8 mouse cellular contexts compared by ENCODE assay signal in the genomic region with DNA sequence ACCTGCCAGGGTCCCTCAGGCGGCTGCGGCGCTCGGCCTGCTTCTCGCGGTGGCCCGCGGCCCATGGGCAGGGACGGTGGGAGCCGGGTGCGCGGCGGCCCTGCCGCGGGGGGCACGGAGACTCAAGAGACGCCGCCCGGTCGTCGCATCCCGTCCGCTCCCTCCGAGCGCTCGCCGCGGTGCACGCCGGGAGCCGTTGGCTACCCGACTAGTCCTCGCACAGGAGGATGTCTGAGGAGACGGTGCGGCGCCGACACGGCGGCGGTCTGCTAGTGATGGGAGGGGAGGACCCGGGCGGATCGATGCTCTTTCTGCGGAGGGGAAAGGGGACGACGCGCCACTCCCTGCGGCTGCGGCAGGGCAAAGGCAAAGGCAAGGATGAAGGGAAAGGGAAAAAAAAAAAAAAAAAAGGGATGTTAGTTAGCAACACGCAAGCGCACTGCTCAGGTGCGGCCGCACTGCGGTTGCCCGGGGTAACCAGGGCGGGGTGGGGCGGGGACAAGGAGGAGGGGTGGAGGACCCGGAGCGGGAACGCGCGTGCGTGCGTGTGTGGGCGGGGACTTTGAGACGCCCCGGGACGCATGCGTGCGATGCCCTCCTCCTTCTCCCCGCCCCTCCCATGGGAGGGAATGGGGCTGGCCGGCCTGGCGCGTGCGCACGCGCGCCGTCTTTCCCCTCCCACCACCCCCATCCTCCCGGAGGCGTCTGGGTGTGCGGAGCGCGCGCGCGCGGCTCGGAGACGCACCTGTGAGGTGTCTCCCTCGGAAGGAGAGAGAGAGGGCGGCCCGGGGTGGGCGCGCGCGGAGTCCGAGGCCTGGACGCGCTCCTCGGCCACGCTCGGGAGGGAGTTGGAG. TPM values are rescaled to one million over a fixed set of nuclear protein-coding genes. Genes with fewer than 3 reads are reported as not detected.
DNase-seq lines count a peak whose midpoint lies in the region; ATAC-seq and TF ChIP-seq lines count a peak whose summit lies in the region.

A gene (minus strand): TSS at position 412 of the 854 bp plus-strand sequence.
A gene (plus strand): TSS at position 679 of the 854 bp plus-strand sequence.

- H3K36me3 ChIP-seq in E14TG2a.4 (ENCODE audit: insufficient read depth, low read length) = peaks cover 29% of the 10 kb centered on the region
- peaks cover 4% of the 10 kb centered on the region; the same call in 1 of the 2 replicates for H3K36me3 ChIP-seq in forebrain, embryonic 12.5 days (replicated peaks)
- H3K36me3 ChIP-seq in heart, postnatal 0 days (replicated peaks; ENCODE audit: control insufficient read depth, insufficient read depth, low read length) = peaks cover 10% of the 10 kb centered on the region; the same call in 1 of the 2 replicates
- H3K36me3 ChIP-seq in liver, embryonic 16.5 days (ENCODE audit: control insufficient read depth, insufficient read depth) = no peaks in the 10 kb centered on the region
- peaks cover 10% of the 10 kb centered on the region for H3K36me3 ChIP-seq in neural tube, embryonic 13.5 days
- H3K36me3 ChIP-seq in testis, adult 2 months (ENCODE audit: control insufficient read depth, insufficient read depth, low read length) = no peaks in the 10 kb centered on the region; the same call in none of the 2 replicates

- peak within 1 kb of the TSS; percentile 97 for H3K27ac ChIP-seq in forebrain, embryonic 12.5 days
- H3K27ac ChIP-seq in heart, postnatal 0 days (ENCODE audit: low read depth) = peak within 1 kb of the TSS; percentile 80
- peak within 1 kb of the TSS; percentile 41 for H3K27ac ChIP-seq in liver, embryonic 16.5 days (ENCODE audit: low read length)
- H3K27ac ChIP-seq in neural tube, embryonic 13.5 days (replicated peaks) = peak within 1 kb of the TSS; percentile 97
- peak within 1 kb of the TSS; percentile 99 for H3K27ac ChIP-seq in testis, adult 2 months (ENCODE audit: control insufficient read depth, insufficient read depth, low read depth, low read length)

- DNase-seq in c-Kit-positive CD71-positive TER-119-positive erythroid progenitor cells, embryonic 14.5 days (ENCODE audit: low spot score) = peak; percentile 97
- peak; percentile 96 for DNase-seq in heart, postnatal 0 days (ENCODE audit: low spot score)
- DNase-seq in kidney, postnatal 4 days = peak; percentile 98 to 99

- H3K27me3 ChIP-seq in E14TG2a.4 (ENCODE audit: insufficient read depth, low read length) = peaks cover 13% of the 10 kb centered on the region
- H3K27me3 ChIP-seq in forebrain, embryonic 12.5 days = 0 out of 2 replicates have a peak, but pooled peaks cover 4% of the 10 kb centered on the region
- peaks cover 44% of the 10 kb centered on the region for H3K27me3 ChIP-seq in heart, postnatal 0 days (ENCODE audit: control insufficient read depth, insufficient read depth, low read length)
- peaks cover 42% of the 10 kb centered on the region for H3K27me3 ChIP-seq in liver, embryonic 16.5 days (ENCODE audit: control insufficient read depth, insufficient read depth, low read depth, low read length)
- peaks cover 14% of the 10 kb centered on the region for H3K27me3 ChIP-seq in neural tube, embryonic 13.5 days
- H3K27me3 ChIP-seq in testis, adult 2 months (ENCODE audit: control insufficient read depth, insufficient read depth, low read length) = no peaks in the 10 kb centered on the region

- peak within 1 kb of the TSS; percentile 95 for H3K4me3 ChIP-seq in E14TG2a.4 (replicated peaks; ENCODE audit: low read length)
- peak within 1 kb of the TSS; percentile 99 for H3K4me3 ChIP-seq in forebrain, embryonic 12.5 days (replicated peaks)
- peak within 1 kb of the TSS; percentile 99 for H3K4me3 ChIP-seq in heart, postnatal 0 days (ENCODE audit: low read depth, low read length)
- peak within 1 kb of the TSS; percentile 78 for H3K4me3 ChIP-seq in liver, embryonic 16.5 days (ENCODE audit: low read depth, low read length)
- peak within 1 kb of the TSS; percentile 98 for H3K4me3 ChIP-seq in neural tube, embryonic 13.5 days
- H3K4me3 ChIP-seq in testis, adult 2 months (ENCODE audit: control insufficient read depth, low read depth, low read length) = peak within 1 kb of the TSS; percentile 94

- no peak for TF ChIP-seq CTCF in E14TG2a.4 (conservative IDR thresholded peaks at IDR 0.05; ENCODE audit: low read length)
- TF ChIP-seq CTCF in heart, postnatal 0 days (IDR thresholded peaks at IDR 0.05; ENCODE audit: low read depth) = no peak
- TF ChIP-seq CTCF in testis, adult 2 months (IDR thresholded peaks at IDR 0.05; ENCODE audit: control insufficient read depth, insufficient read depth, insufficient replicate concordance, low read depth, low read length) = no peak

- peak; percentile 71 for TF ChIP-seq POLR2A in testis, adult 2 months (IDR thresholded peaks at IDR 0.05; ENCODE audit: control insufficient read depth, low read depth, low read length)

- peak within 1 kb of the TSS; percentile 92 for H3K4me2 ChIP-seq in forebrain, embryonic 12.5 days
- H3K4me2 ChIP-seq in heart, postnatal 0 days (ENCODE audit: low read depth, low read length) = peak within 1 kb of the TSS; percentile 98
- peak within 1 kb of the TSS; percentile 98 for H3K4me2 ChIP-seq in liver, embryonic 16.5 days (ENCODE audit: low read depth, low read length)
- peak within 1 kb of the TSS; percentile 89 for H3K4me2 ChIP-seq in neural tube, embryonic 13.5 days

- under 1% methylated on average over 76 of the region's 103 CpGs for WGBS in forebrain, embryonic 12.5 days
- WGBS in heart, postnatal 0 days = under 1% methylated on average over 70 of the region's 103 CpGs
- under 1% methylated on average over 85 of the region's 103 CpGs for WGBS in liver, embryonic 16.5 days (ENCODE audit: insufficient replicate concordance)
- WGBS in neural tube, embryonic 13.5 days = under 1% methylated on average over 83 of the region's 103 CpGs

- TF ChIP-seq EP300 in heart, postnatal 0 days (IDR thresholded peaks at IDR 0.05; ENCODE audit: low read depth) = no peak

- no peaks in the 10 kb centered on the region for H3K9me3 ChIP-seq in E14TG2a.4 (ENCODE audit: low read length)
- H3K9me3 ChIP-seq in forebrain, embryonic 12.5 days = no peaks in the 10 kb centered on the region
- no peaks in the 10 kb centered on the region for H3K9me3 ChIP-seq in heart, postnatal 0 days (replicated peaks; ENCODE audit: control insufficient read depth, low read length)
- H3K9me3 ChIP-seq in liver, embryonic 16.5 days (replicated peaks; ENCODE audit: control insufficient read depth, low read length) = no peaks in the 10 kb centered on the region
- no peaks in the 10 kb centered on the region for H3K9me3 ChIP-seq in neural tube, embryonic 13.5 days

- peaks cover 28% of the 10 kb centered on the region for H3K4me1 ChIP-seq in E14TG2a.4 (replicated peaks; ENCODE audit: low read depth, low read length)
- H3K4me1 ChIP-seq in forebrain, embryonic 12.5 days = peaks cover 30% of the 10 kb centered on the region
- no peaks in the 10 kb centered on the region for H3K4me1 ChIP-seq in heart, postnatal 0 days (ENCODE audit: control insufficient read depth, insufficient read depth)
- peaks cover 19% of the 10 kb centered on the region for H3K4me1 ChIP-seq in liver, embryonic 16.5 days (ENCODE audit: control insufficient read depth, low read depth, low read length)
- H3K4me1 ChIP-seq in neural tube, embryonic 13.5 days (replicated peaks) = peaks cover 61% of the 10 kb centered on the region
- H3K4me1 ChIP-seq in testis, adult 2 months (ENCODE audit: control insufficient read depth, insufficient read depth, low read length) = peaks cover 4% of the 10 kb centered on the region

- H3K9ac ChIP-seq in forebrain, embryonic 12.5 days = peak within 1 kb of the TSS; percentile 98
- peak within 1 kb of the TSS; percentile 89 for H3K9ac ChIP-seq in heart, postnatal 0 days (replicated peaks; ENCODE audit: low read depth, low read length)
- peak within 1 kb of the TSS; percentile 80 for H3K9ac ChIP-seq in liver, embryonic 16.5 days (ENCODE audit: low read depth, low read length)
- peak within 1 kb of the TSS; percentile 97 for H3K9ac ChIP-seq in neural tube, embryonic 13.5 days

- ATAC-seq in forebrain, embryonic 12.5 days (ENCODE audit: low FRiP score) = peak; percentile 90
- ATAC-seq in heart, postnatal 0 days (ENCODE audit: insufficient read depth, low read depth) = peak; percentile 95
- ATAC-seq in liver, embryonic 16.5 days (ENCODE audit: low read depth) = peak; percentile 96
- peak; percentile 91 for ATAC-seq in neural tube, embryonic 13.5 days (ENCODE audit: low read depth)

RNA-seq across cellular contexts. Expression of the first gene that starts in this region (rescaled TPM):
- 20.8 and 22.4 TPM in 2 replicates for polyA plus RNA-seq in forebrain, embryonic 12.5 days (2016; fragmentation: Nextera tagmentation; extraction: Ambion mirVana)
- 1.8 and 4.7 TPM in 2 replicates for total RNA-seq in heart, postnatal 0 days (2014; rRNA removed; ENCODE audit: low replicate concordance)
- 0.64 and 1.1 TPM in 2 replicates for polyA plus RNA-seq in heart, postnatal 0 days (2015; fragmentation: Nextera tagmentation; extraction: Ambion mirVana)
- polyA plus RNA-seq in liver, embryonic 16.5 days (2015; fragmentation: Nextera tagmentation; extraction: Ambion mirVana) = 0.13 and 0.26 TPM in 2 replicates
- polyA plus RNA-seq in neural tube, embryonic 13.5 days (2015; fragmentation: Nextera tagmentation; extraction: Ambion mirVana) = 58.1 and 62.2 TPM in 2 replicates
- polyA plus RNA-seq in testis, adult 2 months (2012; rRNA removed) = 582 and 678 TPM in 2 replicates

RNA-seq across cellular contexts. Expression of the second gene that starts in this region (rescaled TPM):
- polyA plus RNA-seq in forebrain, embryonic 12.5 days (2016; fragmentation: Nextera tagmentation; extraction: Ambion mirVana) = 151 and 153 TPM in 2 replicates
- total RNA-seq in heart, postnatal 0 days (2014; rRNA removed; ENCODE audit: low replicate concordance) = 15.5 and 32.9 TPM in 2 replicates
- 37.5 and 40.6 TPM in 2 replicates for polyA plus RNA-seq in heart, postnatal 0 days (2015; fragmentation: Nextera tagmentation; extraction: Ambion mirVana)
- 9.5 and 10.9 TPM in 2 replicates for polyA plus RNA-seq in liver, embryonic 16.5 days (2015; fragmentation: Nextera tagmentation; extraction: Ambion mirVana)
- 147 and 150 TPM in 2 replicates for polyA plus RNA-seq in neural tube, embryonic 13.5 days (2015; fragmentation: Nextera tagmentation; extraction: Ambion mirVana)
- polyA plus RNA-seq in testis, adult 2 months (2012; rRNA removed) = 25.0 and 29.7 TPM in 2 replicates

Comparison
In these comparisons a context has a peak if more than half of its experiments do, and no peak if none do; other contexts are left out.
1. Peak in every context shown above with its lines: DNase-seq, ATAC-seq, H3K4me3 ChIP-seq and H3K27ac ChIP-seq.
2. RNA of the first gene that starts in this region (polyA plus RNA-seq): 582 to 678 TPM in testis, adult 2 months, 58.1 to 62.2 TPM in neural tube, embryonic 13.5 days and 20.8 to 22.4 TPM in forebrain, embryonic 12.5 days; 0.64 to 1.1 TPM in heart, postnatal 0 days and 0.13 to 0.26 TPM in liver, embryonic 16.5 days; every median in the first group is over 10 times any median in the second.
3. H3K27ac ChIP-seq: peak in every context shown above with its lines; median percentile 99 in testis, adult 2 months; 97 in forebrain, embryonic 12.5 days; 97 in neural tube, embryonic 13.5 days; 80 in heart, postnatal 0 days; 41 in liver, embryonic 16.5 days.